Mouse (Mus musculus): Measurements from ENCODE around the gene 1700020A23Rik.

The 1700020A23Rik gene

GRCm38 (mm10) chr2:130411558-130412495, 6.8 kb downstream of the 1700020A23Rik start:
- DNase-seq (ENCODE audit: extremely low read depth, low read depth, low spot score) = no peak

GRCm38 (mm10) chr2:130412775-130413174, 7.7 kb downstream of the 1700020A23Rik start:
- no peak for DNase-seq (ENCODE audit: extremely low read depth, low read depth, low spot score)

- DNase-seq (ENCODE audit: extremely low read depth, low read depth, low spot score) = no peak
Observed at GRCm38 (mm10) chr2:130414094-130414856, 9.2 kb downstream of the 1700020A23Rik start.

GRCm38 (mm10) chr2:130421781-130422620, 16.9 kb downstream of the 1700020A23Rik start:
- DNase-seq (ENCODE audit: extremely low read depth, low read depth, low spot score) = no peak

GRCm38 (mm10) chr2:130423397-130424125, 18.5 kb downstream of the 1700020A23Rik start:
- no peak for DNase-seq (ENCODE audit: extremely low read depth, low read depth, low spot score)

- DNase-seq (ENCODE audit: extremely low read depth, low read depth, low spot score) = peak; percentile 31
Observed at GRCm38 (mm10) chr2:130424126-130424853, 19.2 kb downstream of the 1700020A23Rik start, which contains the start of the genes Vps16 and Pced1a. TSS of gene Vps16 (plus strand) at chr2:130424339. TSS of gene Pced1a (minus strand) at chr2:130424701.

GRCm38 (mm10) chr2:130425112-130425511, 20.1 kb downstream of the 1700020A23Rik start:
- no peak for DNase-seq (ENCODE audit: extremely low read depth, low read depth, low spot score)

- DNase-seq (ENCODE audit: extremely low read depth, low read depth, low spot score) = no peak
Observed at GRCm38 (mm10) chr2:130429851-130430250, 24.8 kb downstream of the 1700020A23Rik start.

GRCm38 (mm10) chr2:130430484-130430883, 25.4 kb downstream of the 1700020A23Rik start:
- no peak for DNase-seq (ENCODE audit: extremely low read depth, low read depth, low spot score)

GRCm38 (mm10) chr2:130432157-130432556, 27.1 kb downstream of the 1700020A23Rik start:
- no peak for DNase-seq (ENCODE audit: extremely low read depth, low read depth, low spot score)

- no peak for DNase-seq (ENCODE audit: extremely low read depth, low read depth, low spot score)
Observed at GRCm38 (mm10) chr2:130433152-130433551, 28.1 kb downstream of the 1700020A23Rik start.

- no peak for DNase-seq (ENCODE audit: extremely low read depth, low read depth, low spot score)
Observed at GRCm38 (mm10) chr2:130436769-130437168, 31.7 kb downstream of the 1700020A23Rik start.

- no peak for DNase-seq (ENCODE audit: extremely low read depth, low read depth, low spot score)
Observed at GRCm38 (mm10) chr2:130438861-130439260, 33.8 kb downstream of the 1700020A23Rik start.

- no peak for DNase-seq (ENCODE audit: extremely low read depth, low read depth, low spot score)
Observed at GRCm38 (mm10) chr2:130439840-130440480, 34.9 kb downstream of the 1700020A23Rik start.

GRCm38 (mm10) chr2:130442162-130442561, 37.1 kb downstream of the 1700020A23Rik start:
- DNase-seq (ENCODE audit: extremely low read depth, low read depth, low spot score) = no peak

- no peak for DNase-seq (ENCODE audit: extremely low read depth, low read depth, low spot score)
Observed at GRCm38 (mm10) chr2:130448449-130448848, 43.4 kb downstream of the 1700020A23Rik start.

- no peak for DNase-seq (ENCODE audit: extremely low read depth, low read depth, low spot score)
Observed at GRCm38 (mm10) chr2:130449021-130449793, 44.1 kb downstream of the 1700020A23Rik start.

- DNase-seq (ENCODE audit: extremely low read depth, low read depth, low spot score) = no peak
Observed at GRCm38 (mm10) chr2:130449794-130450433, 44.9 kb downstream of the 1700020A23Rik start, which contains the start of gene Ptpra. TSS of gene Ptpra (plus strand) at chr2:130450278.
